Mouse (Mus musculus) midbrain, embryonic 11.5 days (tissue): ENCODE results near the gene Slco3a1. TPM values are rescaled to one million over a fixed set of nuclear protein-coding genes. Genes with fewer than 3 reads are reported as not detected.

Experiments used
- ATAC-seq: fragments of 200-750 bp; cut with Nextera tagmentation; 2 replicates; pipeline ENCODE4 v1.8.0; 2017; ENCODE audit warnings: moderate TSS enrichment, moderate library complexity; ENCODE audit not compliant: low FRiP score
- DNase-seq: peaks from one replicate; pipeline ENCODE4 v3.0.0; 2015; ENCODE audit warnings: low spot score; ENCODE audit errors: missing footprints
- H3K27ac ChIP-seq: fragments of 300-500 bp; sonication (generic); 2 replicates; pipeline ENCODE4 v1.5.1; 2014; ENCODE audit warnings: low read depth, low read length
- H3K27me3 ChIP-seq: fragments of 300-500 bp; sonication (generic); 2 replicates; pipeline ENCODE4 v1.6.1; 2014; ENCODE audit warnings: mild to moderate bottlenecking, low read length, moderate library complexity, mixed read lengths; ENCODE audit not compliant: control insufficient read depth, insufficient read depth
- H3K36me3 ChIP-seq: fragments of 300-500 bp; sonication (generic); 2 replicates; pipeline ENCODE4 v1.6.1; 2014; ENCODE audit warnings: mild to moderate bottlenecking, low read length, moderate library complexity, mixed read lengths; ENCODE audit not compliant: control insufficient read depth, insufficient read depth
- H3K4me1 ChIP-seq: fragments of 300-500 bp; sonication (generic); 2 replicates; pipeline ENCODE4 v1.6.1; 2014; ENCODE audit warnings: low read length; ENCODE audit not compliant: control insufficient read depth, insufficient read depth
- H3K4me2 ChIP-seq: fragments of 300-500 bp; sonication (generic); 2 replicates; pipeline ENCODE4 v1.6.1; 2014; ENCODE audit warnings: mild to moderate bottlenecking, moderate library complexity
- H3K4me3 ChIP-seq: fragments of 300-500 bp; sonication (generic); 2 replicates; pipeline ENCODE4 v1.5.1; 2014; ENCODE audit warnings: low read depth, low read length
- H3K9ac ChIP-seq: fragments of 300-500 bp; sonication (generic); 2 replicates; pipeline ENCODE4 v1.6.1; 2014; ENCODE audit warnings: low read length
- H3K9me3 ChIP-seq: fragments of 300-500 bp; sonication (generic); 2 replicates; pipeline ENCODE4 v1.6.1; 2016; ENCODE audit warnings: low read length; ENCODE audit not compliant: control insufficient read depth
- WGBS: fragments of 180-500 bp; shearing (Covaris S2); extraction: QIAGEN DNeasy Blood & Tissue Kit; methylation state at CpG from one replicate; pipeline ENCODE4 v1.1.7; 2014; 5-methylcytosine and 5-hydroxymethylcytosine counted together
- polyA plus RNA-seq: library from polyadenylated mRNA; unstranded; fragments of >200 nt; fragmentation: Nextera tagmentation; extraction: Ambion mirVana; gene quantifications from 2 replicates; pipeline ENCODE4 v1.2.1, GENCODE M21; 2014

Slco3a1 gene
- polyA plus RNA-seq, 1 experiment from 2014 or later, result 7.8 TPM

GRCm38 (mm10) chr7:74531468-74532097 is 23.0 kb downstream of the Slco3a1 start:
- no peak overlapping the region for H3K4me2 ChIP-seq
- no peaks in the 10 kb centered on the region for H3K4me1 ChIP-seq
- 90% methylated on average over 7 of the region's 7 CpGs for WGBS
- no peak overlapping the region for H3K27ac ChIP-seq
- DNase-seq (no peak), ATAC-seq (no peak)
- no peak overlapping the region for H3K4me3 ChIP-seq
- no peak overlapping the region for H3K9ac ChIP-seq
- H3K9me3 ChIP-seq, result no peaks in the 10 kb centered on the region
- no peaks in the 10 kb centered on the region for H3K27me3 ChIP-seq
- no peaks in the 10 kb centered on the region for H3K36me3 ChIP-seq

- Histone ChIP-seq H3K4me1 (no peaks in the 10 kb centered on the region), H3K36me3 (no peaks in the 10 kb centered on the region), H3K9ac (no peak overlapping the region), H3K27ac (no peak overlapping the region), H3K4me3 (no peak overlapping the region), H3K27me3 (no peaks in the 10 kb centered on the region), H3K9me3 (no peaks in the 10 kb centered on the region), H3K4me2 (no peak overlapping the region)
- ATAC-seq (no peak), DNase-seq (no peak)
- 83% methylated on average over 2 of the region's 2 CpGs for WGBS
Measured at GRCm38 (mm10) chr7:74529877-74530276, 24.7 kb downstream of the Slco3a1 start.

DNA sequence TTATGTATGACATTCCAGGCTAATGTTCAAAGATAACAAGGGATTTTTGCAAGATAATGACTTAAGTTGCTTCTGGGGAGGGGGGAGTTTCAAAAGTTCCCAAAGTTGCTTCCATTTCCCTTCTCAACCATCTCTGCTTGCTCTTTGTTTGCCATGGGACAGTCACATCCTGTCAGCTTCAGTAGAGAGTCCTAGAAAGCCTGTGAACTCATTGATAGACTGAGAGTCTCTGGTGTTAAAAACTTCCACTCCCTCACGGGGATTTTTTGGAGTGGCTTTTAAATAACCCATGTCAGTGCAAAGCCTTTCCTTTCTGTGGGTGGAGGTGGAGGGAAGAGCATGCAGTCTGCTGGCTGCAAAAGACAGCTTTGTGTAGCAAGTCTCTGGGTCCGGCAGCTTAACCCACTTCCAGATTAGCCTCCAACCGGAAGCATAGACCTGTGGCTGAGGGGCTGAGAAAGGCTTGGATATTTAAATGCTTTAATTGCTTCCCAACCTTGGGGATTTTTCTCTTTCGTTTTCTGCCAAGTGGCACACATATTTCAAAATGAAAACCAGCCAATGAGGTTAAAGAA is 25.3 kb downstream of the Slco3a1 start:
- Histone ChIP-seq H3K27me3 (no peaks in the 10 kb centered on the region), H3K9me3 (no peaks in the 10 kb centered on the region), H3K4me2 (no peak overlapping the region), H3K27ac (no peak overlapping the region), H3K4me3 (no peak overlapping the region), H3K4me1 (no peaks in the 10 kb centered on the region), H3K9ac (no peak overlapping the region), H3K36me3 (no peaks in the 10 kb centered on the region)
- WGBS, result 58% methylated on average over 4 of the region's 4 CpGs
- DNase-seq (no peak), ATAC-seq (no peak)

DNA sequence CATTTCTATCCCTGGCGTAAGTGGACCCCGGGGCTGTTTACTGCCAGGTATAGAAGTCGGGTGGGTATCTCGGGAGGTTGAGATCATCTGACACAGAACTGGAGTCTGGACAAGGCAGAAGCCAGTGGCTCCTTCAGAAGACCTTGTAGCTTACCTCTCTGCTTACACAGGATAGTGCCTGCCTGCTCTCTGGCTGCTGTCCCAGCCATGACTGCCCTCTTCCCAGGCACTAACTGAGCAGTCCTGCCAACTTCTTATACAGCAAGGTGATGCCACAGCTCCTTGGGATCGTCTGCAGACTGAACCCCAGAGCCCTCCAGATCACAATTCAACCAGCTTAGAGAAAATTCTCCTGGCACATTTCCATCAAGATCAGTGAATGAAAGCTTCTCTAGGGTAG is 26.4 kb downstream of the Slco3a1 start:
- no peaks in the 10 kb centered on the region for H3K4me1 ChIP-seq
- H3K9ac ChIP-seq, result no peak overlapping the region
- no peak for ATAC-seq
- H3K4me3 ChIP-seq, result no peak overlapping the region
- no peak overlapping the region for H3K27ac ChIP-seq
- no peak overlapping the region for H3K4me2 ChIP-seq
- no peaks in the 10 kb centered on the region for H3K9me3 ChIP-seq
- no peak for DNase-seq
- WGBS, result 91% methylated on average over 5 of the region's 5 CpGs
- no peaks in the 10 kb centered on the region for H3K36me3 ChIP-seq
- no peaks in the 10 kb centered on the region for H3K27me3 ChIP-seq

DNA sequence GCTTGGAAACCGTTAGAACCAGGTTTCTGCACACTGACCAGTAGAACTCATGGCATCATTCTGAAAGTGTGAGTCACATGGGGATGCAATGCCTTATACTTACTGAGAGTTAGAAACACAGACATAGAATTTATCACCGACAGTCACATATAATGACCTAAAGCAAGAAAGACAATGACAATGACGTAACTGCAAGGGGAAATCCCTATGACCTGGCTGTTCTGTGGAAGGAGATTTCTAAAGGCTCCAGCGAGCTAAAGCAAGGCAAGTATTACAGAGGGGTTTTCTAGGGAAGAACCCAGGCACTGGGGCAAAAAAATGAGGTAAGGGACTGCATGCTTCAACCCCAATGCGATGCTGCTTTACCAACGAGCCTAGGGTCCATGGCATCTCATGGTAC is 26.9 kb downstream of the Slco3a1 start:
- no peak overlapping the region for H3K4me2 ChIP-seq
- H3K36me3 ChIP-seq, result no peaks in the 10 kb centered on the region
- H3K9me3 ChIP-seq, result no peaks in the 10 kb centered on the region
- ATAC-seq, result no peak
- H3K9ac ChIP-seq, result no peak overlapping the region
- no peak overlapping the region for H3K27ac ChIP-seq
- 83% methylated on average over 6 of the region's 6 CpGs for WGBS
- H3K4me1 ChIP-seq, result no peaks in the 10 kb centered on the region
- H3K4me3 ChIP-seq, result no peak overlapping the region
- no peaks in the 10 kb centered on the region for H3K27me3 ChIP-seq
- DNase-seq, result no peak

GRCm38 (mm10) chr7:74526030-74526429 is 28.6 kb downstream of the Slco3a1 start:
- no peaks in the 10 kb centered on the region for H3K27me3 ChIP-seq
- no peak overlapping the region for H3K9ac ChIP-seq
- no peak overlapping the region for H3K27ac ChIP-seq
- no peaks in the 10 kb centered on the region for H3K9me3 ChIP-seq
- H3K4me2 ChIP-seq, result no peak overlapping the region
- no peak overlapping the region for H3K4me3 ChIP-seq
- H3K4me1 ChIP-seq, result no peaks in the 10 kb centered on the region; the same call in 1 of the 2 replicates
- DNase-seq (no peak), ATAC-seq (no peak)
- WGBS, result 100% methylated on average over 4 of the region's 4 CpGs
- H3K36me3 ChIP-seq, result no peaks in the 10 kb centered on the region

- no peaks in the 10 kb centered on the region for H3K36me3 ChIP-seq
- H3K4me3 ChIP-seq, result no peak overlapping the region
- no peak overlapping the region for H3K9ac ChIP-seq
- DNase-seq (no peak), ATAC-seq (no peak)
- H3K9me3 ChIP-seq, result no peaks in the 10 kb centered on the region
- H3K4me2 ChIP-seq, result no peak overlapping the region
- 83% methylated on average over 2 of the region's 2 CpGs for WGBS
- no peaks in the 10 kb centered on the region for H3K27me3 ChIP-seq
- H3K4me1 ChIP-seq, result no peaks in the 10 kb centered on the region; the same call in 1 of the 2 replicates
- no peak overlapping the region for H3K27ac ChIP-seq
Measured at GRCm38 (mm10) chr7:74525586-74525985, 29.0 kb downstream of the Slco3a1 start.

GRCm38 (mm10) chr7:74524188-74524971 is 30.2 kb downstream of the Slco3a1 start:
- Histone ChIP-seq H3K4me3 (no peak overlapping the region), H3K9ac (no peak overlapping the region), H3K27ac (no peak overlapping the region), H3K4me2 (no peak overlapping the region), H3K4me1 (no peaks in the 10 kb centered on the region; the same call in 1 of the 2 replicates), H3K27me3 (no peaks in the 10 kb centered on the region), H3K9me3 (no peaks in the 10 kb centered on the region), H3K36me3 (no peaks in the 10 kb centered on the region)
- ATAC-seq (no peak), DNase-seq (no peak)
- WGBS, result 84% methylated on average over 8 of the region's 8 CpGs

DNA sequence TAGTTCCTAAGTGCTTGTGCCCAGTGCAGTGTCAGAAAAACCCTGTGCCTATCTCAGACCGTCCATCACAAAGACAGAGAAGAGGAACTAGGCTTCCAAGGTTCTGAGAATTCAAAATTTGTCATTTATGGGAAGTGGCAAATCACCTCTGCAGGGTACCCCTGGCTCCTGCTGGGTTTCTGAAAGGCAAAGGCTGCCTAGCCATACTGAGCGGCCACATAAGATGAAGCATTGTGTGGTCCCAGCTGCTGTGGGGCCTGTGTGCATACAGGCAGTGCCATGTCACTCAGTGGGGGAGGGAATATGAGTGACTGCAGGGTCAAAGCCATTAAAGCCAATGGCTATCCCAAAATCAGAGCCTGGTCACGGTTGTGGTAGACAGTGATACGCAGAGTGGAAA is 31.5 kb downstream of the Slco3a1 start:
- 0 out of 2 replicates have a peak, but pooled peaks have one; percentile 42 for ATAC-seq
- no peak for DNase-seq
- H3K9ac ChIP-seq, result no peak overlapping the region
- 47% methylated on average over 4 of the region's 4 CpGs for WGBS
- no peak overlapping the region for H3K4me3 ChIP-seq
- no peaks in the 10 kb centered on the region for H3K9me3 ChIP-seq
- no peaks in the 10 kb centered on the region for H3K27me3 ChIP-seq
- H3K36me3 ChIP-seq, result no peaks in the 10 kb centered on the region
- no peaks in the 10 kb centered on the region; the same call in 1 of the 2 replicates for H3K4me1 ChIP-seq
- no peak overlapping the region for H3K27ac ChIP-seq
- H3K4me2 ChIP-seq, result no peak overlapping the region
